Mouse (Mus musculus) stomach, postnatal 0 days (tissue): ENCODE results near the gene Lct. TPM values are rescaled to one million over a fixed set of nuclear protein-coding genes. Genes with fewer than 3 reads are reported as not detected.
A peak's percentile ranks its signal among the peaks of the same experiment; 100 is the strongest.

Experiments used
- ATAC-seq: fragments of 200-750 bp; cut with Nextera tagmentation; 2 replicates; pipeline ENCODE4 v1.8.0; 2017; ENCODE audit not compliant: low FRiP score, low TSS enrichment
- DNase-seq: peaks from one replicate; pipeline ENCODE4 v3.0.0-alpha.2; 2016; ENCODE audit warnings: low spot score
- H3K27ac ChIP-seq: fragments of 300-500 bp; sonication (generic); replicated peaks from 2 replicates; pipeline ENCODE4 v1.5.1; 2014; ENCODE audit warnings: mild to moderate bottlenecking, control low read depth
- H3K27me3 ChIP-seq: fragments of 300-500 bp; sonication (generic); 2 replicates; pipeline ENCODE4 v1.6.1; 2014; ENCODE audit warnings: low read length; ENCODE audit not compliant: control insufficient read depth, insufficient read depth
- H3K36me3 ChIP-seq: fragments of 300-500 bp; sonication (generic); 2 replicates; pipeline ENCODE4 v1.6.1; 2014; ENCODE audit warnings: low read length, mixed read lengths; ENCODE audit not compliant: control insufficient read depth, insufficient read depth
- H3K4me1 ChIP-seq: fragments of 300-500 bp; sonication (generic); replicated peaks from 2 replicates; pipeline ENCODE4 v1.6.1; 2014; ENCODE audit warnings: antibody characterized with exemption; ENCODE audit not compliant: control insufficient read depth, insufficient read depth
- H3K4me2 ChIP-seq: fragments of 300-500 bp; sonication (generic); replicated peaks from 2 replicates; pipeline ENCODE4 v1.6.1; 2014; ENCODE audit warnings: low read depth, mild to moderate bottlenecking, control low read depth, moderate library complexity
- H3K4me3 ChIP-seq: fragments of 300-500 bp; sonication (generic); 2 replicates; pipeline ENCODE4 v1.5.1; 2014; ENCODE audit warnings: low read depth, low read length, control low read depth
- H3K9ac ChIP-seq: fragments of 300-500 bp; sonication (generic); 2 replicates; pipeline ENCODE4 v1.6.1; 2014; ENCODE audit warnings: mild to moderate bottlenecking, low read length, control low read depth, mixed read lengths
- H3K9me3 ChIP-seq: fragments of 300-500 bp; sonication (generic); 2 replicates; pipeline ENCODE4 v1.6.1; 2016; ENCODE audit warnings: low read length; ENCODE audit not compliant: control insufficient read depth
- CTCF ChIP-seq: IDR thresholded peaks from 2 replicates; pipeline ENCODE4 v1.5.1; 2016; ENCODE audit warnings: antibody characterized with exemption, low read depth, mild to moderate bottlenecking, moderate library complexity
- EP300 ChIP-seq: optimal IDR thresholded peaks from 2 replicates; pipeline ENCODE3; 2016; ENCODE audit warnings: antibody characterized with exemption
- WGBS: fragments of 180-500 bp; shearing (Covaris S2); extraction: QIAGEN DNeasy Blood & Tissue Kit; methylation state at CpG from one replicate; pipeline ENCODE4 v1.1.7; 2014; 5-methylcytosine and 5-hydroxymethylcytosine counted together
- polyA plus RNA-seq: library from polyadenylated mRNA; unstranded; fragments of >200 nt; fragmentation: Nextera tagmentation; extraction: Ambion mirVana; gene quantifications from 2 replicates; pipeline ENCODE4 v1.2.1, GENCODE M21; 2015

The Lct gene
- polyA plus RNA-seq, 1 experiment from 2014 or later = 2.8 TPM

DNA sequence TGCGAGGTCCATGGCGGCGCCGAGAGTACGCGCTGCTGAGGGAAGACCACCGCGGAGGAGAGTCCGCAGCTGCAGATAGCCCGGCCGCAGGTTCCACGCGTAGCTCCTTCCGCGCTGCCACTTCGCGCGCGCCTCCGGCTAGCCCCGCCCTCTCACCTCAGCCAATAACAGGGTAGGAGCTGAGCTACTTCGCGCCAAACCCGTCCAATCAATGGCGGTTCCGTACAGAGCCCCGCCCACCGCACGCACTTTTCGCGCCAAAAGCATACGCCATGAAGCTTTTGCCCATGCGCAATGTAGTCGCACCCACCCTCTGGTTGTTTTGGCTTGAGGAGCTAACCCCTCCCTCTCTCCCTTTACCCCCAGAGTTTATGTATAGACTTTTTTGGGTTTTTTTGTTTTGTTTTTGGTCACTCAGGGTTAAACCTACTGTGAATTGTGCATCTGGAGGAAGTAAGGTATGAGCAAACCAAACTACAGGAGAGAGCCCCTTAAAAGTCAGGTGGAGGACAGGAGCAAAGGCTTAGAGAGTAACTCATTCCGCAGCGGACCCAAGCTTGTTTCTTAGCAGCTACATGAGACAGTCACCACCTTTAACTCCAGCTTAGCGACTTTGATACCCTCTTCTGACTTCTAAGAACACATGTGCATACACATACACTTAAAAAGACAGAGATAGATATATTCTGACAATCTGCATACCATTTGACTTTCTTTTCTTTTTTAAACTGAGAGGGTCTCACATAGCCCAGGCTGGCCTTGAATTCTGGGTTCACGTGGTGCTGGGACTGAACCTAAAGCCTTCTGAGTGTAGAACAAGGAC lies 31.6 kb upstream of the Lct start, which contains the start of gene Mcm6:
Mcm6 (minus strand) TSS at position 111 of the 823 bp plus-strand sequence.
- peak within 1 kb of the TSS; percentile 82 for H3K4me3 ChIP-seq
- peak; percentile 98 for ATAC-seq
- DNase-seq = peak; percentile 94
- peak within 1 kb of the TSS; percentile 72 for H3K9ac ChIP-seq
- H3K9me3 ChIP-seq = no peaks in the 10 kb centered on the region
- no peak for TF ChIP-seq CTCF
- no peak for TF ChIP-seq EP300
- peaks cover 5% of the 10 kb centered on the region for H3K36me3 ChIP-seq
- H3K4me1 ChIP-seq = peaks cover 2% of the 10 kb centered on the region; the same call in 1 of the 2 replicates
- H3K27me3 ChIP-seq = no peaks in the 10 kb centered on the region
- peak within 1 kb of the TSS; percentile 88 for H3K27ac ChIP-seq
- WGBS = 2% methylated on average over 38 of the region's 38 CpGs
- H3K4me2 ChIP-seq = peak within 1 kb of the TSS; percentile 79

DNA sequence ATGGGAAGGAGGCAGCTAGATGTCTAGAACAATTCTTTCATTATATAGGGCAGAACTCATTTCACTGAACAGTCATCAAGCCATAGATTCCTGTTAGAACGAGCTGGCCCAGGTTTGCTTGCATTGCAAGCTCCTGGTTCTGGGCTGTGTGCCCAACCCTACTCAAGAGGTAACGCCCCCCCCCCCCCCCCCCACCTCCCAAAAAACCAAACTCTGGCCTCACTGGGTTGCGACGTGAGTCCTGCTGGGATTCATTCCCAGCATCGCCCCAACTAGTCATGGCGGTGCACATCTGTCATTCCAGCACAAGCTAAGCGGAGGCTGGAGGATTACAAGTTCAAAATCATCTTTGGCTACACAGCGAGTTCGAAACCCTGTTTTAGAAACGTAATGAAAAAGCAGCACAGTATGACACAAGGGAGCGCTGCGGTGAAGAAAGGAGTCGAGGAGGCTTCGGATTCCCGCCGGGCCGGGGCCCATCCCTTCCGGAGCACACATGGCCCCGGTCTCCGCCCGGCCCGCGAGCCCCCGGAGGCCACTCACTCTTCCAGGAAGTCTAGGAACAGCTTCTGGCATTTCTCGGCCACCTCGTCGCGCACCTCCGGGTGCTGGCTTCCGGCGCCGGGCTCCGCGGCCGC lies 30.9 kb upstream of the Lct start:
- H3K36me3 ChIP-seq = peaks cover 5% of the 10 kb centered on the region
- ATAC-seq (peak; percentile 84), DNase-seq (peak; percentile 63)
- no peaks in the 10 kb centered on the region for H3K27me3 ChIP-seq
- H3K4me1 ChIP-seq = peaks cover 2% of the 10 kb centered on the region; the same call in 1 of the 2 replicates
- H3K4me3 ChIP-seq = peak overlapping the region; percentile 82
- WGBS = under 1% methylated on average over 28 of the region's 35 CpGs
- no peak for TF ChIP-seq EP300
- TF ChIP-seq CTCF = peak; percentile 40
- peak overlapping the region; percentile 79 for H3K4me2 ChIP-seq
- peak overlapping the region; percentile 88 for H3K27ac ChIP-seq
- peak overlapping the region; percentile 72 for H3K9ac ChIP-seq
- H3K9me3 ChIP-seq = no peaks in the 10 kb centered on the region

DNA sequence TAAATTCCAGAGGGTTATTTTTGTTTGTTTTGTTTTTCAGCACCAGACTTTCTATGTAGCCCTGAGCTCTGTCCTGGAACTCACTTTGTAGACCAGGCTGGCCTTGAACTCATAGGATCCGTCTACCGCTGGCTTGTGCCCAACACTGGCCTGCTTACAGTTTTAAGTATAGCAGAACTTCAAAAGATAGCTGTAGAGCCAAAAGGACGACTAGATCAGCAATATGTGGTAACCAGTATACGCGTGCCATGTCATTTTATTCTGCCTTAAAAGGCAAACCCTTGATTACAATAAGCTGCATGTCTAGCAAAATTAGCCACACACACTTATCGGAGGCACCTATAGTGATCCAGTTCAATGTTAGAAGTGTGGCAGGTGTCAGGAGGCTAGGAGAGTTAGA lies 30.2 kb upstream of the Lct start:
- H3K9ac ChIP-seq = no peak overlapping the region
- H3K4me3 ChIP-seq = peak overlapping the region; percentile 82
- no peak overlapping the region for H3K27ac ChIP-seq
- TF ChIP-seq EP300 (no peak), CTCF (no peak)
- ATAC-seq = no peak
- 40% methylated on average over 6 of the region's 6 CpGs for WGBS
- no peaks in the 10 kb centered on the region for H3K27me3 ChIP-seq
- H3K36me3 ChIP-seq = peaks cover 3% of the 10 kb centered on the region
- no peak for DNase-seq
- peaks cover 2% of the 10 kb centered on the region; the same call in 1 of the 2 replicates for H3K4me1 ChIP-seq
- H3K9me3 ChIP-seq = no peaks in the 10 kb centered on the region
- H3K4me2 ChIP-seq = peak overlapping the region; percentile 79

DNA sequence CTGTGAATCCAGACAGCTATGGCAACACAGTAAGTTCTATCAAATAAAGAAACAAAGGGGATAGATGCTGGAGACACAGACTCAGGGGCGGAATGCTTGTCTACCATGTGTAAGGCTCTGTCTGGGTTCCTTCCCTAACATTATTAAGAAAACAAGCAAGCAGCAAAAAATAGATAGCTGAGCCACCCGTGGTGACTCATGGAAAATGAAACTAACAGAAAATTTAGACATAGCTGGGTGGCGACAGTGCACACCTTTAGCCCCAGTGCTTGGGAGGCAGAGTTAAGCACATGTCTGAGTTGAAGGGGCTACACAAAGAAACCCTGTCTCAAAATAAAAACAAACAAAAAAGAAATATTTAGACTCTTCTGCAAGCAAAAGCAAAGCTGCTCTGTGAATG lies 29.3 kb upstream of the Lct start:
- Histone ChIP-seq H3K27ac (peak overlapping the region; percentile 40), H3K36me3 (peaks cover 3% of the 10 kb centered on the region; the same call in 1 of the 2 replicates), H3K4me3 (no peak overlapping the region; the same call in 1 of the 2 replicates), H3K4me2 (peak overlapping the region; percentile 79), H3K27me3 (no peaks in the 10 kb centered on the region), H3K4me1 (peaks cover 2% of the 10 kb centered on the region; the same call in 1 of the 2 replicates), H3K9ac (peak overlapping the region; percentile 1; the same call in 1 of the 2 replicates), H3K9me3 (no peaks in the 10 kb centered on the region)
- DNase-seq = no peak
- no peak for TF ChIP-seq CTCF
- no peak for TF ChIP-seq EP300
- no peak for ATAC-seq
- WGBS = 32% methylated on average over 3 of the region's 3 CpGs

DNA sequence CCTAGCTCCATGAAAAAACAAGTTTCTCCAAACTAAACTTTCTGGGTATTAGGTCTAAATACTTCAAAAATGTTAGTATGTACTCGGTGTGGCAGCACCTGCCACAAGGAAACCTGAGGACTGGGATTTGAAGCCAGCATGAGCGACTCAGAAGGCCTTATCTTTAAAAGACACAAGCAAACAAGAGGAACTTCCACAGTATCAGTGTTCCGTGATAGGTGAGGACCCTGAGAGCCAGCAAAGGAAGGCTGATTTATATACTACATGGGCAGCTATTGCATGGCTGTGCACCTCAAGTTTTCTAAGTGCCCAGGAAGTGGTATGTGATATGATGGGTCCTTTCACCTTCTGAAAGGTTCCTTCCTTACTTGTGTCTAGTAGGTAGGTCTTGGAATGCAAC lies 25.0 kb upstream of the Lct start:
- TF ChIP-seq EP300 (no peak), CTCF (no peak)
- H3K4me1 ChIP-seq = peaks cover 2% of the 10 kb centered on the region; the same call in 1 of the 2 replicates
- H3K4me2 ChIP-seq = no peak overlapping the region
- H3K4me3 ChIP-seq = no peak overlapping the region
- 82% methylated on average over 3 of the region's 3 CpGs for WGBS
- no peak for DNase-seq
- H3K9ac ChIP-seq = no peak overlapping the region
- ATAC-seq = no peak
- H3K36me3 ChIP-seq = peaks cover 6% of the 10 kb centered on the region
- no peaks in the 10 kb centered on the region for H3K27me3 ChIP-seq
- no peak overlapping the region for H3K27ac ChIP-seq
- no peaks in the 10 kb centered on the region for H3K9me3 ChIP-seq
